Mouse (Mus musculus) c-Kit-negative CD71-positive TER-119-positive erythroid progenitor cells, embryonic 14.5 days (primary cell): ENCODE results near the gene Siglece.

ENCODE experiments used
- DNase-seq: peaks from one replicate; pipeline ENCODE4 v3.0.0-alpha.2; 2013; ENCODE audit warnings: low read depth, low spot score

The Siglece gene

GRCm38 (mm10) chr7:43625794-43626422 is 34.1 kb downstream of the Siglece start:
- DNase-seq, result no peak

- DNase-seq, result no peak
Measured at GRCm38 (mm10) chr7:43625065-43625464, 34.9 kb downstream of the Siglece start.

- no peak for DNase-seq
Measured at GRCm38 (mm10) chr7:43623819-43624218, 36.1 kb downstream of the Siglece start.

GRCm38 (mm10) chr7:43622927-43623326 is 37.0 kb downstream of the Siglece start:
- no peak for DNase-seq

- no peak for DNase-seq
Measured at GRCm38 (mm10) chr7:43613816-43614551, 46.0 kb downstream of the Siglece start.

- no peak for DNase-seq
Measured at GRCm38 (mm10) chr7:43608316-43608824, 51.6 kb downstream of the Siglece start.

GRCm38 (mm10) chr7:43607743-43608287 is 52.1 kb downstream of the Siglece start:
- no peak for DNase-seq

- no peak for DNase-seq
Measured at GRCm38 (mm10) chr7:43606896-43607742, 52.8 kb downstream of the Siglece start, which contains the start of gene Zfp819. Zfp819 (plus strand) TSS chr7:43607169.

- no peak for DNase-seq
Measured at GRCm38 (mm10) chr7:43601884-43602283, 58.1 kb downstream of the Siglece start.
